Mouse (Mus musculus) megakaryocyte, embryonic 14.5 days (primary cell): ENCODE data around the gene Zfp72.

Experiments
- FLI1 ChIP-seq: IDR thresholded peaks from 2 replicates; pipeline ENCODE4 v1.6.1; 2012; ENCODE audit warnings: low read length, inconsistent platforms, mixed read lengths
- GATA1 ChIP-seq: IDR thresholded peaks from 3 replicates; pipeline ENCODE4 v1.6.1; 2012; ENCODE audit warnings: mixed read lengths, low read length, inconsistent platforms, borderline replicate concordance

- TF ChIP-seq GATA1 (no peak), FLI1 (no peak)
Measured at GRCm38 (mm10) chr13:74363859-74364235, 26.8 kb downstream of the Zfp72 start, which contains the start of gene Lrrc14b.
